20 mouse cellular contexts compared by ENCODE assay signal in the genomic region with DNA sequence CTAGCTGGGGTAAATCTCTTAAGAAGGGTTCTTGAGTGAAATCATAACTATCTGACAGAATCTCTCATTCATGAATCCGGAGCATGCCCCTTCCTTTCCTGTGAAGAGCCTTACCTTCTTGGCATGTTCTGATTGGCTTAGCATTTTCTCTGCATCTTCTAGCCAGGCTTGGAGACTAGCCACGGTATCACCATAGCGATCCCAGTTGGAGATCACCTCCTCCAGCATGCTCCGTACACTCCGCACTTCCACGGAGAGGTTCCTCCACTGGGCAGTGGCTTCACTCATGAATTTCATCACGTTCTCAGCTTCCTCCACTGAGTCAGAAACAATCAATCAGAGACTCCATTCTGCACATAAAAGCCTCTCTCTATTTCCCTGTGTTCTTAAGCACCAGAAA.
DNase-seq lines count a peak whose midpoint lies in the region; ATAC-seq lines count a peak whose summit lies in the region.
"Had no signal": no experiment of that assay in that cellular context is flagged by ENCODE, and none has a peak within 500 bp of the region (broad histone marks: within the 10 kb centered on the region; RNA-seq: fewer than 3 reads in every experiment).

No protein-coding gene starts in this region.

- no peak for DNase-seq in frontal cortex, postnatal 25 days (ENCODE audit: low spot score in 2 of 2)
- no peak for DNase-seq in midbrain, embryonic 11.5 days (ENCODE audit: low spot score, missing footprints)
- DNase-seq in cerebellum, adult 11-12 months, result peak; percentile 73
- peak; percentile 67 to 76 for DNase-seq in cerebellum, postnatal 25 days
- DNase-seq in limb, embryonic 10.5 days (ENCODE audit: low spot score), result no peak
- no peak for DNase-seq in heart, adult 9 months (ENCODE audit: low spot score in 2 of 2)
- DNase-seq: forebrain, postnatal 0 days; gastrocnemius, postnatal 25 days; heart, postnatal 14 days; spleen, adult 18-20 months; thymus, adult 18-20 months had no signal

- H3K4me3 ChIP-seq in midbrain, embryonic 15.5 days, result no peak overlapping the region
- H3K4me3 ChIP-seq in midbrain, embryonic 11.5 days (ENCODE audit: low read depth, low read length), result no peak overlapping the region
- H3K4me3 ChIP-seq in limb, embryonic 10.5 days, result no peak overlapping the region
- H3K4me3 ChIP-seq: embryonic facial prominence, embryonic 13.5 days; intestine, embryonic 15.5 days; liver, embryonic 15.5 days; megakaryocyte, embryonic 14.5 days; neural tube, embryonic 12.5 days had no signal

- WGBS in midbrain, embryonic 15.5 days, result 60% methylated on average over 7 of the region's 7 CpGs
- 58% methylated on average over 7 of the region's 7 CpGs for WGBS in midbrain, embryonic 11.5 days
- WGBS in limb, embryonic 10.5 days, result 67% methylated on average over 7 of the region's 7 CpGs

- no peak overlapping the region for H3K9ac ChIP-seq in midbrain, embryonic 15.5 days
- no peak overlapping the region for H3K9ac ChIP-seq in midbrain, embryonic 11.5 days (ENCODE audit: low read length)
- H3K9ac ChIP-seq: embryonic facial prominence, embryonic 13.5 days; forebrain, postnatal 0 days; intestine, embryonic 15.5 days; liver, embryonic 15.5 days; neural tube, embryonic 12.5 days had no signal

- no peaks in the 10 kb centered on the region for H3K9me3 ChIP-seq in midbrain, embryonic 15.5 days
- no peaks in the 10 kb centered on the region for H3K9me3 ChIP-seq in midbrain, embryonic 11.5 days (ENCODE audit: control insufficient read depth, low read length)
- no peaks in the 10 kb centered on the region for H3K9me3 ChIP-seq in limb, embryonic 10.5 days (replicated peaks)
- H3K9me3 ChIP-seq: embryonic facial prominence, embryonic 13.5 days; intestine, embryonic 15.5 days; liver, embryonic 15.5 days; megakaryocyte, embryonic 14.5 days; neural tube, embryonic 12.5 days had no signal

- no peaks in the 10 kb centered on the region for H3K27me3 ChIP-seq in midbrain, embryonic 15.5 days (replicated peaks)
- no peaks in the 10 kb centered on the region for H3K27me3 ChIP-seq in midbrain, embryonic 11.5 days (ENCODE audit: control insufficient read depth, insufficient read depth, low read length)
- H3K27me3 ChIP-seq in limb, embryonic 10.5 days (ENCODE audit: low read depth, poor library complexity, severe bottlenecking), result no peaks in the 10 kb centered on the region
- H3K27me3 ChIP-seq: embryonic facial prominence, embryonic 13.5 days; intestine, embryonic 15.5 days; liver, embryonic 15.5 days; megakaryocyte, embryonic 14.5 days; neural tube, embryonic 12.5 days had no signal

- no peak overlapping the region for H3K4me2 ChIP-seq in midbrain, embryonic 15.5 days
- no peak overlapping the region for H3K4me2 ChIP-seq in midbrain, embryonic 11.5 days
- H3K4me2 ChIP-seq: embryonic facial prominence, embryonic 13.5 days; heart, embryonic 11.5 days; intestine, embryonic 15.5 days; liver, embryonic 15.5 days; neural tube, embryonic 12.5 days had no signal

- peak; percentile 56 for ATAC-seq in frontal cortex, adult (ENCODE audit: low TSS enrichment)
- ATAC-seq in midbrain, embryonic 15.5 days (replicated peaks), result peak; percentile 61; the same call in 1 of the 2 replicates
- no peak for ATAC-seq in midbrain, embryonic 11.5 days (ENCODE audit: low FRiP score)
- ATAC-seq: forebrain, postnatal 0 days; intestine, embryonic 15.5 days; lung, postnatal 0 days had no signal

- H3K4me1 ChIP-seq in midbrain, embryonic 15.5 days, result no peaks in the 10 kb centered on the region
- no peaks in the 10 kb centered on the region for H3K4me1 ChIP-seq in midbrain, embryonic 11.5 days (ENCODE audit: control insufficient read depth, insufficient read depth, low read length)
- no peaks in the 10 kb centered on the region for H3K4me1 ChIP-seq in limb, embryonic 10.5 days
- H3K4me1 ChIP-seq: embryonic facial prominence, embryonic 13.5 days; intestine, embryonic 15.5 days; liver, embryonic 15.5 days; megakaryocyte, embryonic 14.5 days; neural tube, embryonic 12.5 days had no signal

- H3K27ac ChIP-seq in midbrain, embryonic 15.5 days, result no peak overlapping the region
- H3K27ac ChIP-seq in midbrain, embryonic 11.5 days (ENCODE audit: low read depth, low read length), result no peak overlapping the region
- H3K27ac ChIP-seq in limb, embryonic 10.5 days, result no peak overlapping the region
- H3K27ac ChIP-seq: embryonic facial prominence, embryonic 13.5 days; intestine, embryonic 15.5 days; liver, embryonic 15.5 days; neural tube, embryonic 12.5 days had no signal

- no peaks in the 10 kb centered on the region for H3K36me3 ChIP-seq in midbrain, embryonic 15.5 days (replicated peaks)
- no peaks in the 10 kb centered on the region for H3K36me3 ChIP-seq in midbrain, embryonic 11.5 days (ENCODE audit: control insufficient read depth, insufficient read depth, low read length)
- H3K36me3 ChIP-seq in limb, embryonic 10.5 days, result no peaks in the 10 kb centered on the region
- H3K36me3 ChIP-seq: embryonic facial prominence, embryonic 13.5 days; intestine, embryonic 15.5 days; liver, embryonic 15.5 days; neural tube, embryonic 12.5 days had no signal

Comparison
In these comparisons a context has a peak if more than half of its experiments do, and no peak if none do; other contexts are left out.
1. DNase-seq: peak in cerebellum, adult 11-12 months (single experiment) and cerebellum, postnatal 25 days (2 of 2); none in frontal cortex, postnatal 25 days (0 of 2), midbrain, embryonic 11.5 days (single experiment), limb, embryonic 10.5 days (single experiment) and heart, adult 9 months (0 of 2).